Comparison of ENCODE assay signal across 19 mouse cellular contexts in the genomic region with DNA sequence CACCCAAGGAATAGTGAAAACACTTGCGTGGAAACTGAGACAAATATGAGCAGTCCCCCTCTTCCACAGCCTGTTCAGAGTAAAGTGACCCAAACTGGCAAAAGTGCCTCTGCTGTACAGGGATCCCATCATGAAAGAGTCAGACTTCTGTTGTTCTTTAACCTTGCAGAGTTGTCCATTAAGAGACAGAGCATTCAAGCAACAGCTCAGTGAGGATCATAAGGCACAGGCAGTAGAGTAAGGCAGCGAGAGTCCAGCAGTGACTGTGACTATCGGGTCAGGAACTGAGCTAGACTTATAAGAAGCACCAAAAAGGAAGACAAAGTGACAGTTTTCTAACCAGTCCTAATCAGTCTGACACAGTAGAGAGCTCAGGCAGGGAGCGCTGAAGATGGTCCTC. TPM values are rescaled to one million over a fixed set of nuclear protein-coding genes. Genes with fewer than 3 reads are reported as not detected.
"Had no signal": no experiment of that assay in that cellular context is flagged by ENCODE, and none has a peak within 500 bp of the region (broad histone marks: within the 10 kb centered on the region; RNA-seq: fewer than 3 reads in every experiment).

No protein-coding gene starts in this region.

- H3K27ac ChIP-seq: midbrain, embryonic 10.5 days; midbrain, embryonic 12.5 days; neural tube, embryonic 13.5 days; neural tube, embryonic 15.5 days had no signal

- H3K27me3 ChIP-seq: midbrain, embryonic 12.5 days; neural tube, embryonic 13.5 days; neural tube, embryonic 15.5 days had no signal

- H3K4me1 ChIP-seq: midbrain, embryonic 10.5 days; midbrain, embryonic 12.5 days; neural tube, embryonic 13.5 days; neural tube, embryonic 15.5 days had no signal

- DNase-seq: lung, adult 18-20 months; lung, embryonic 14.5 days; lung, postnatal 10 days; lung, postnatal 4 days; midbrain, embryonic 14.5 days; retina, postnatal 1 day; right cerebral cortex, adult 18-20 months; right cerebral cortex, postnatal 25 days; right cerebral cortex, postnatal 4 days; spleen, adult 18-20 months; thymus, adult 18-20 months; thymus, postnatal 14 days; thymus, postnatal 36 days had no signal

- H3K4me3 ChIP-seq: midbrain, embryonic 10.5 days; midbrain, embryonic 12.5 days; myocyte; neural tube, embryonic 13.5 days; neural tube, embryonic 15.5 days had no signal

- H3K4me2 ChIP-seq: lung, embryonic 14.5 days; midbrain, embryonic 12.5 days; neural tube, embryonic 13.5 days; neural tube, embryonic 15.5 days had no signal

- H3K36me3 ChIP-seq: midbrain, embryonic 10.5 days; midbrain, embryonic 12.5 days; neural tube, embryonic 13.5 days; neural tube, embryonic 15.5 days had no signal

- ATAC-seq: midbrain, embryonic 16.5 days had no signal

- H3K9me3 ChIP-seq: midbrain, embryonic 10.5 days; midbrain, embryonic 12.5 days; neural tube, embryonic 13.5 days; neural tube, embryonic 15.5 days had no signal

- H3K9ac ChIP-seq: lung, embryonic 14.5 days; midbrain, embryonic 12.5 days; neural tube, embryonic 13.5 days; neural tube, embryonic 15.5 days had no signal

RNA-seq across cellular contexts. Expression of a gene that starts 47.8 kb away (rescaled TPM):
- polyA plus RNA-seq: myocyte had no signal
